Mouse (Mus musculus) ES-E14 (cell line): Measurements from ENCODE around the gene Nos3.

Experiments
- HCFC1 ChIP-seq: IDR thresholded peaks from 2 replicates; pipeline ENCODE4 v1.6.1; 2012; ENCODE audit warnings: low read length, inconsistent platforms, borderline replicate concordance; ENCODE audit not compliant: insufficient read depth
- ZNF384 ChIP-seq: IDR thresholded peaks from 2 replicates; pipeline ENCODE4 v1.6.1; 2012; ENCODE audit warnings: low read depth, low read length, inconsistent platforms

DNA sequence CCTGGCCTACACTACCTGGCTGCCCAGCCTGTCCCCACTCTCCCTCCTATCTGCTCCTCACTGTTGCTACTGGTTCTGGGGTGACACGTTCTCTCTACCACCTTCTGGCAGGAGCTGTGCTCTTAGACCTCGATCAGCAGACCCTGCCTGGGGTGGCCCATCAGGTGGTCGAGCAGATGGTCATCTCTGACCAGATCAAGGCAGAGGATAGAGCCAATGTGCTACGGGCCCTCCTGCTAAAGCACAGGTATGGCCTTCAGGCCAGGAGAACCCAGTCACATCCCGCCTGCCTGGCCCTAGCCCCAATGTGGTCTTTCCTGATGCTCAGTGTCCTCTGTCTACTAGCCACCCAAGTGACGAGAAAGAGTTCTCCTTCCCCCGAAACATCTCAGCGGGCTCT lies 69.4 kb downstream of the Nos3 start:
- TF ChIP-seq ZNF384 (no peak), HCFC1 (no peak)
